Mouse (Mus musculus) ovary, postnatal 36 days (tissue): ENCODE measurements around the gene Asb6.

Source experiments
- DNase-seq: peaks from one replicate; pipeline ENCODE4 v3.0.0; 2022; ENCODE audit warnings: low spot score, mixed read lengths

Gene Asb6

DNA sequence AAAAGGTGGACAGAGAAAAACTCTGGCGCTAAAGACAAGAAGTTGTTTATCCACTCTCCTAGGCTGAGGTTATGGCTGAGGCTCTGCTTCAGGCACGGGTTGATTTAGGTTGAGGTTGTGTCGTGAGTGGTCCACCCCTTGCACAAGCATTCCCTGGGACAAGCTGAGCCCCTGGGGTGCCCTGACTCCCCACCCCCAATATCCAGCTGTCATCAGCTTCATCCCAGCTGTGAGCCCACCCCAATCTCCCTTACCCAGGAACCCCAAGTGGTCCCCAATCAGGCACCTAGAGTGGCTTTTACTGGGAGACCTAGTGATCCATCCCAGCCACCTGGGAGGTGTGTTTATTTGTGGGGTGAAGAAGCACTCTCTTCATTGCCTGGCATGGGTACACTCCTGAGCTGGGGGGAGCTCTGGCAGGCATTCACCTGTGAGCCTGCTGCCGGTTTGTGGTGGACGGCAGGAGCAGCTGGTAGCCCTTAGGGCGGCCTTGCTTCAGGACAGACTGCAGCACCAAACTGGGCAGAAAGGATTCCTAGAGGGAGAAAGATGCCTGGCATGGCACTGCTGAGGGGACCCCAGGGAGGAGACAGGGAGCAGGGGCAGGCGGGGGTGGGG is 34.8 kb downstream of the Asb6 start:
- DNase-seq: no peak

GRCm38 (mm10) chr2:30794179-30795108 is 35.7 kb downstream of the Asb6 start:
- DNase-seq: peak; percentile 96

DNA sequence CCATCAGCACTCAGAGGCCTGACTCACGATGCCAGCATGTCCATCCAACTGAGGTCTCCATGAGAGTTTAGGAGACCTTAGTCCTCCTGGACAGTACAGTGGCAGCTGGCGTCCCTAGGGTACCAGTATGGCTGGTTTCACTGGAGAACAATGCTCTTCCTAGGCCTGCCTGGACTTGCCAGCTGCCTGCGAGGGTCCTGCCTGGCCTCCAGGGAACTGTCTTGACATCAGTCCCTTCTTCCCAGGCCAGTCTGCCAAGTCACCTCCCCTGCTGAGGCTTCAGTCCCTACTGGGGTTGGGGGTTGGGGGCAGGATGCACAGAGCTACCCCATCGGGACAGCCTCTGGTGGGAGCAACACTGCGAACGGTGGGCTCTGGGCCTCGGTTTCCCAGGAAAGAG is 38.1 kb downstream of the Asb6 start:
- DNase-seq: no peak

GRCm38 (mm10) chr2:30787466-30787865 is 42.7 kb downstream of the Asb6 start:
- no peak for DNase-seq

DNA sequence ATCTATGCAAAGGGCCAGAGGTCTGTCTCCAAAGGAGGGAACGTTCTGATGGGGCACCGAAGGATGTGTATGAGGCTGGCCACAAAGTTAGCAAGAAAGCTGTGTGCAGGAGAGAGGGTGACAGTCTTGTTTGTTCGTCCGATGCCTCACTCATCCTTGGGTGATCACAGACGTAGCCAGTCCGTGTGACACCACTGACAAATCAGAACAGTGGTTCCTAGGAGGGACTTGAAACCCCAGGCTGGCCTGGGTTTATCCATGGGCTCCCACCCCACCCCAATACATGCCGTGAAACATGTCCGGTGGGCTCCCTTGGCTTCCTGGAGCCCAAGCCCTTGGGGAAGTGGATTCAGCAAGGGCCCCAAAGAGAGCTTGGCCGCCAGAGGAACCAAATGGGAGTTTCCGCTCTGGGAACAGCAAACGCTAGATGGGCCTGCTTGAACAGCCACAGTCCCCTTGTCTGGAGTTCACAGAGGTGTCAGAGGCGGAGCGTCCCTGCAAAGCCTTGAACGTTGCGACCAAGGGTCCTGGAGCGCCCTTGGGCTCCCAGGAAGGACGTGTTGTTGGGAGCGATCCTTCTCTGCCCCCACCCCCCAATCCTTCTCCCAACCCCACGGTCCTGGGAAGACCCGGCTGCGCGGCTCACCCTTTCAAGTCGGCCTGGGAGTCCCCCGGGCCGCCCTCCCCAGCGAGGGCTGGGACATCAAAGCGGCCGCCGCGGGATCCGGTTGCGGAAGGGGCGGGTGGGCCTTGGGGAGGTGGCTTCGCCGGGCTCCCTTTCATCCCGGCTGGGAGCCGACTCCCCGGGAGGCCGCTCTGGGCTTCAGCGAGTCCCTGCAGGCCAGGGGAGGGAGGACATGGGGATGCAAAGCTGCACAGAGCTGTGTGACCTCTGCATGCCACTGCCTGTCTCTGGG is 45.8 kb downstream of the Asb6 start:
- peak; percentile 71 for DNase-seq

DNA sequence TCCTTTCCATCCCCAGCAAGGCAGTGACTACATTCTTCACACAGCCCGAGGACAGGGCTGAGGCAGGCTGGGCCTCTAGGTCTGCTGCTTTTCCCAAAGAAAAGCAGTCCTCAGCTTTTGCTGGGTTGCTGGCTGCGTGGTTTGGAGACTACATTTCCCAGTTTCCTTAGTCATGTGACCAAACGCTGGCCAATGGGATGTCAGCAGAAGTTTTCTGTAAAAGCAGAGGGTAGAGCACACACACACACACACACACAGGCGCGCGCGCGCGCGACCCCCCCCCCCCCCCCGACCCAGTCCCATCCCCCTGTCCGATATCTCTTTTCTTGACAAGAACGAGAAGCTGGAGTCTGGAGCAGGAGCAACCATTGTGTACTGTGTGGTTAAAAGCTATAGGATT is 46.8 kb downstream of the Asb6 start:
- peak; percentile 57 for DNase-seq

DNA sequence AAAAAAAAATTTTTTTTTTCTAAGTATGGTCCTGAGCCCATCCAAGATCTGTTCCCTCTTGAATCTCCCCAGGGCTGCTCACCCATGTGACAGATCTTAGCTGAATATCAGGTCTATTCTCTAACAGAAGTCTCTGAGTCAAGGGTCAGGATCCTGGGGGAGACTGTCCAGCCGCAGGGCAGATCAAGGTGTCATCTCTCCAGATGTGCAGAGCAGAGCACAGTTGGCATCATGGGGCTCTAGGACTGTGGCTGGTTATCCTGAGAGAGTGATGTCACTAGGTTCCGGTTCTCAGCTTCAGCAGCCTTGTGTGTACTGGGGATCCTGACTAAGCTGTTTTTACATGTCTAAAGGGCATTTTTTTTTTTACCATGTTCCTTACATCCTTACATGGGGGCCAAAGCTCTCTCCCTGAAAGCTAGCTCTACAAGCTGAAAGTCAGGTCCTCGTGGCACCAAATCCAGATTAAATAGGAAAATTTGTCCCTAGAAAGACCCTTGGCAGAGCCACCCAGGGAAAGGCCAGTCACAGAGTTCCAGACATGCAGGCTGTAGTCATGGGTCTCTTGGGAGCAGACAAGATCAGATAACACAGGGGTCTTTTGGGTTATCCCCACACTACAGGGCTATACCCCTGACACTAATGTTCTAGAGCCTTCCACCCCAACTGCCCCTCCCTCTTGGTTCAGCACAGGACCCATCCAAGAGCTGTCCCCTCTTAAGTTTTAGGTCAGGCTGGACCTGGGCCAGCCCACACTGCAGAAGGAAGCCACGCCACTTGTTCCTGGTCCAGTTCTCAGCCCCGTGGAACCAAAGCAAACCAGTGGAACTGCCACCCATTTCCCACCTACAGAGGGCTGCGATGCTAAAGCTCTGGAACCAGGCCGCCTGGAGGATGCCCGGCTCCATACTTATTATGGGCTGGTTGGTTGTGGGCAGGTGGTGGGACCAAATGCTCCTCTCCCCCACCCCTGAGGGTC is 47.5 kb downstream of the Asb6 start:
- DNase-seq: no peak

DNA sequence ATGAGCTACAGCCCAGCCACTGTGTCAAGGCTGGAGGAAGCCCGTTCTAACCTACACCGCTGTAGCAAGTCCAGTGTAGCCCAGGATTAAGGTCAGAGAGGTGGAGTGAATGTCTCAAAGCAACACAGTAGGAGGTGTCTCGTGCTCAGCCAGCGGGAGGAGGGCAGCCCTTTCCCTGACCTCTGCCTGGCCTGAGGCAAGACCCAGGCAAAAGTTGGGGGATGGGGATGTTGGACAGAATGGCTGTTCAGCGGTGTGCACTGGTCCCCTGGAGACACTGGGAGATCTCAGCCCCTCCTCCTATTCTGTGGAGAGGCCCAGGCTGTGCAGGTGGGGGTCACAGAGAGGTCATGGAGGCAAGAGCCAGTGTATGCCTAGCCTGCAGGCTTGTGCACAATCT is 50.9 kb downstream of the Asb6 start:
- no peak for DNase-seq

- no peak for DNase-seq
Observed at GRCm38 (mm10) chr2:30778235-30778634, 51.9 kb downstream of the Asb6 start.

DNA sequence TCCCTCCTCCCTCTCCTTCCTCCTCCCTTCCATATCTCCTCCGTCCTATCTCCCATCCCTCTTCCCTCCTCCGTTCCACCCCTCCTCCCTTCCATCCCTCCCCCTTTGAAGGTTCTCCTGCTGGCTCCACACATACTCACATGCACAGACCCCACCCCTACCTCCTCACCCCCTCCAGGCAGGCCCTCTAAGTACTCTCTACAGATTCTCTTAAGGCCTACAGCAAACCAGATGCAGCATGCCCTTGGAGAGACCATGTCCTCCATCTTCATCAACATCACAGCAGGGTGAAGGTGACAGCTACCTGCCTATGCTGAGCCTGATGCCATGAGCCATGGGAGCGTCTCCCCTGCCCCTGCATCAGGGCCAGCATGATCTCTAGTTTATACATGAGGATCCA is 52.9 kb downstream of the Asb6 start:
- no peak for DNase-seq

DNA sequence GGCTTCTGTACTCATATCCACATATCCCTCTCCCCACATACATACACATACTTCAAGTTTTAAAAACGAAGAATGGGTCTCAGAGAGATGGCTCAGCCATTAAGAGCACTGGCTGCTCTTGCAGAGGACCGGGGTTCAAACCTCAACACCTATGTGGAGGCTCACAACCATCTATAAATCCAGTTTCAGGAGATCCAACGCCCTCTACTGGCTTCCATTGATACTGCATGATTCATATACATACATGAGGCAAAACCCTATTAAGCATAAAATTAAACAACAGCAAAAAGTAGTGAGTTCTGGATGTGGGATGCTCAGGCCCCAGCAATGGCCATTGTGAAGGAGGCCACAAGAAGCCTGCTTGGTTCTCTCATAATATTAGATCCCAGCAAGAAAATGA is 54.2 kb downstream of the Asb6 start:
- no peak for DNase-seq

- DNase-seq: no peak
Observed at GRCm38 (mm10) chr2:30773313-30774005, 56.7 kb downstream of the Asb6 start.
